Mouse (Mus musculus): ENCODE data around the gene Izumo1. TPM values are rescaled to one million over a fixed set of nuclear protein-coding genes. Genes with fewer than 3 reads are reported as not detected.

The Izumo1 gene
- polyA plus RNA-seq, 1 experiment from 2014 or later, result not detected

DNA sequence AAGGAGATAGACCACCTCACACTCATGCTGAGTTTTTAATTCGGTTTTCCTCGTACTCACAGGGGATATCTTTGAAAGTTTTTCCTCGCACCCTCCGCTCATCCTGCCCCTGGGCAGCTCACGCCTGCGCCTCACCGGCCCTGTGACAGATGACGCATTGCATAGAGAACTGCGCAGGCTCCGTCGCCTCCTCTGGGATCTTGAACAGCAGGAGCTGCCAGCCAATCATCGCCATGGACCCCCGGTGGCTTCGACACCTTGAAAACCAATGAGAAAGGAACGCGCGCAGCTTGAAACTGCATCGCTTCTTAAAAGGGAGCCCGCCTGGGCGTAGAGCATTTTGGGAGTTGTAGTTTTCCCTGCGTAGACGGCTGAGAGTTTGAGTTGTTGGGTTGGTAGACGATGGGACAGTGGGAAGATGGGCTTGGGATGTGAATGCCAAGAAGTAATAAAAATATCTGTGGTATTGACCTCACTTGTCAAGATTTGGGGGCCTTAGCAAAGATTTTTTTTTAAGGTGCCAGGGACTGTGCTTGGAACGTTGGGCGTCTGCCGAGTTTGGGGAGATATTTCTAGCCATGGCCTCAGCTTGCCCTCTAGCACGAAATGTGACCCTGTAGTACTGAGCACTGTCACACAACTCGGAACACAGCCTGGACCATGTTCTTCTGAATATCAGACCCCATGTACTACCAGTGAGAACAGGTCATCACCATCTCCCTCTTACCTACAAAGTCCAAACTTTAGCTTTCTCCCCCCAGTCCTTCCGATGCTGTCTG lies 17.2 kb downstream of the Izumo1 start:
- H3K9me3 ChIP-seq (replicated peaks), result no peaks in the 10 kb centered on the region
- H3K4me3 ChIP-seq (replicated peaks), result peak overlapping the region; percentile 34
- peak overlapping the region; percentile 60 for H3K4me2 ChIP-seq
- 17% methylated on average over 29 of the region's 29 CpGs for WGBS
- H3K36me3 ChIP-seq, result peaks cover 12% of the 10 kb centered on the region; the same call in 1 of the 2 replicates
- H3K27me3 ChIP-seq (replicated peaks), result no peaks in the 10 kb centered on the region
- peak overlapping the region; percentile 65 for H3K27ac ChIP-seq (replicated peaks)
- H3K4me1 ChIP-seq, result peaks cover 34% of the 10 kb centered on the region
- ATAC-seq (ENCODE audit: low FRiP score), result peak; percentile 88
- H3K9ac ChIP-seq (replicated peaks), result peak overlapping the region; percentile 41

DNA sequence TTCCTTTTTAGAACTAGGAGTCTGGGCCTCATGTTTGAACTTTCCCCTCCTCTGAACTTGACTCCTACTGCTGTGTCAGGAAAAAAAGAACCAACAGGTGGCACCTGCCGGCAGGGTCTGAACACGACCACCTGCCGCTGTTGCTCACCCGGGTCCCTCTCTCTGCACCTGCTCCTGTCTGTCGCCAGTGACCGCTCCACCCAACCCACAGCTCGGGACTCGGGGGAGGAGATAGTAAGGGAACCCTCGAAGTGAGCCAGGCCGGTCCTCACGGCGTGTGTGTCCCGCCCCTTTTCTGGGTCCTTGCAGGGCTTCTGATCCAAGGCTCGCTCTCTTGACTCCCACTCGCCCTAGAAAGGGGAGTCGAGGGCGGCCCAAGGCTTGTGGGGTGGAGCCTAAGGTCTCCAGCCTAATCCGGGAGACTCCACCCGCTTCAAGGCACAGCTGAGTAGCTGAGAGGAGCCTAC lies 18.0 kb downstream of the Izumo1 start, which contains the start of gene Mamstr:
Gene Mamstr (plus strand): TSS at position 417 of the 467 bp plus-strand sequence.
- Histone ChIP-seq H3K27ac (replicated peaks) (peak within 1 kb of the TSS; percentile 3), H3K9me3 (replicated peaks) (no peaks in the 10 kb centered on the region), H3K4me3 (replicated peaks) (no peak within 1 kb of the TSS), H3K4me1 (peaks cover 42% of the 10 kb centered on the region), H3K36me3 (peaks cover 12% of the 10 kb centered on the region; the same call in 1 of the 2 replicates), H3K27me3 (replicated peaks) (no peaks in the 10 kb centered on the region), H3K4me2 (no peak within 1 kb of the TSS), H3K9ac (replicated peaks) (no peak within 1 kb of the TSS)
- no peak for ATAC-seq (ENCODE audit: low FRiP score)
- whole genome bisulfite sequencing, result 26% methylated on average over 19 of the region's 19 CpGs

DNA sequence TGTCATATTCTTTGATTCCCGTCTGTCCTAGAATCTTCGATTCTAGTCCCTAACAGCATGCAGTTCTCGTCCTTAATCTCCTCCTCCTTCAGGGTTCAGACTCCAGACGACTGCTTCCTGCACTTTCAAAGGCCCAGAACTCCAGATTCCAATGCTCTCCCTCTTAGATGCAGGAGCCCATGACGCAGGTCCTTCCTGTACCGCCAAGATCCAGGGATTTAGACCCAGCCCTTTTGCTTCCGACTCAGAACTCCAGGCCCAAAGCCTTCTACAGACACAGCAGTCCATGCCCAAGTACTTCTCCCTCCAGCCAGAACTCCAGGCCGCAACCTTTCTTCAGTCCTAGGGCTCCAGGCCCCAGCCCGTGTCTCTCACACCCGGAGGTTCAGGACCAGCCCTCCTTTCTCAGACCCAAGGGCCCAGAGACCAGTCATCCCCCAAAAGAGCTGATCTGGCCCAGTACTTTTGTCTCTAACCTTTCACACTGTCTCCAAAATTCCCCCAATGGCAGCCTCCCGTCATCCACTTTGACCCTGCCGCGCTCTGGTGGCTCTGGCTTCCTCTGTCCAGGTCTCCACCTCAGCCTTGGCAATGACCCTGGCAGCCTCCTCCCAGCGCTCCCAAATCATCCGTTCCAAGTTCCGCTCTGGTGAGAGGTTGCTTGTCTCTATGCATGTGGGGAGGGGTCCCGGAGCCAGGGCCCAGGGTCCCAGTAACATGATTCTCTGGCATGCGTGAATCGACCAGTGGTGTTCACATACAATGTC lies 18.8 kb downstream of the Izumo1 start:
- ATAC-seq (ENCODE audit: low FRiP score), result no peak
- 82% methylated on average over 19 of the region's 19 CpGs for WGBS
- H3K27me3 ChIP-seq (replicated peaks), result no peaks in the 10 kb centered on the region

DNA sequence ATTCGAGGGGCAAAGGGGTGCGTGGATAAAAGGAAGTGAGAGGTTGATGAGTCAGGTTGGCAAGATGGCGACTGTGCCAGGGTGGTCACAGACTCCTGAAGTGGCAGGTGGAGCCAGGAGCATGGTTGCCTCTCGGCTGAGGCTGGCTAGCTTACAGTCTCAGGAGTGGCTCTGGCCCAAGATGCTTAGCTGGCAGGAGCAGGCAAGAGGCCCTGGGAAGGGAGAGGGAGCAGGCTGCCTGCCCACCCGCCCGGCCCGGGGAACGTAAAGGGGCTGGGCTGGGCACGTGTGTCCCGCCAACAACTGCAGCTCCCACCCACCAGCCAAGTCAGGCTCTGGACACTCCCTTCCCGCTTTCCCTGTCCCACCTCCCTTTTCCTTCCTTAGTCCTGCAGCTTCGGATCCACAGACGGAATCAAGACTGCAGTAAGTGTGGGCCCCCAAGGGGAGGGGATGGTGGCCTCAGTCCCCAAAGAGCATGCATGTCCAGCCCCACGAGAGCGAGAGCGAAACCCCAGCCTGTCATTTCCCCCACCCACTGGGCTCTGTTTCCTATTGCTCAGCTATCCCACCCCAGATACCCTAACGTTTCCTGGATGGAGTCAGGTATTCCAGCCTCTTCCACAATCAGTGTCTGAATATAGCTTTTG lies 19.9 kb downstream of the Izumo1 start:
- WGBS, result 59% methylated on average over 15 of the region's 17 CpGs
- peak overlapping the region; percentile 36; the same call in 1 of the 2 replicates for H3K9ac ChIP-seq (replicated peaks)
- peak overlapping the region; percentile 78 for H3K4me2 ChIP-seq
- H3K4me3 ChIP-seq (replicated peaks), result peak overlapping the region; percentile 14; the same call in 1 of the 2 replicates
- no peak for ATAC-seq (ENCODE audit: low FRiP score)
- H3K36me3 ChIP-seq, result peaks cover 6% of the 10 kb centered on the region; the same call in 1 of the 2 replicates
- H3K27me3 ChIP-seq (replicated peaks), result no peaks in the 10 kb centered on the region
- 0 out of 2 replicates have a peak overlapping the region, but pooled peaks have one; percentile 9 for H3K27ac ChIP-seq (replicated peaks)
- peaks cover 47% of the 10 kb centered on the region for H3K4me1 ChIP-seq
- no peaks in the 10 kb centered on the region for H3K9me3 ChIP-seq (replicated peaks)

More for the DNA sequence above, 18.8 kb downstream of the Izumo1 start:
- Histone ChIP-seq H3K9ac (replicated peaks) (no peak overlapping the region), H3K4me1 (peaks cover 47% of the 10 kb centered on the region), H3K36me3 (peaks cover 12% of the 10 kb centered on the region; the same call in 1 of the 2 replicates), H3K9me3 (replicated peaks) (no peaks in the 10 kb centered on the region), H3K4me2 (no peak overlapping the region), H3K27ac (replicated peaks) (peak overlapping the region; percentile 3; the same call in 1 of the 2 replicates), H3K4me3 (replicated peaks) (no peak overlapping the region)

DNA sequence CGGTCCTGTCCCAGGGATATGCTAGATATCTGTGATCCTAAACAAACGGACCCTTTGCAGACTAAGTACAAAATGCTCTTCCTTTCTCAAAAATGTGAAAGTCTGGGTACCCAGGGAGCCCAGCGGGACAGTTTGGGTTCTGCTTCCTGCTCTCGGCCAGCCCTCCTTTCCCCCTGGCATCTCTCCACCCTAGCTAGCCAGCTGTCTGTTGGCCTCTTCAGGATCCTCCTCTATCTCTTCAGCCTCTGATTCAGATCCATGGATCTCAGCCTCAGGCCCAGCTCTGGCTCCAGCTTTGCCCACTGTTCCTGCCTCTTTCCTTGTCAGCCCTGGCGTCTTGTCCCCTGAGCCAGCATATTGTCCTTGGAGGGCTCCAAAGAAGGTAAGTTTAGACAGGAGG lies 20.5 kb downstream of the Izumo1 start:
- H3K27ac ChIP-seq (replicated peaks), result 0 out of 2 replicates have a peak overlapping the region, but pooled peaks have one; percentile 9
- WGBS, result 83% methylated on average over 5 of the region's 5 CpGs
- peaks cover under 1% of the 10 kb centered on the region; the same call in 1 of the 2 replicates for H3K36me3 ChIP-seq
- H3K4me1 ChIP-seq, result peaks cover 47% of the 10 kb centered on the region
- H3K4me3 ChIP-seq (replicated peaks), result peak overlapping the region; percentile 14; the same call in 1 of the 2 replicates
- no peak for ATAC-seq (ENCODE audit: low FRiP score)
- peak overlapping the region; percentile 36; the same call in 1 of the 2 replicates for H3K9ac ChIP-seq (replicated peaks)
- peak overlapping the region; percentile 78 for H3K4me2 ChIP-seq
- no peaks in the 10 kb centered on the region for H3K9me3 ChIP-seq (replicated peaks)
- no peaks in the 10 kb centered on the region for H3K27me3 ChIP-seq (replicated peaks)

DNA sequence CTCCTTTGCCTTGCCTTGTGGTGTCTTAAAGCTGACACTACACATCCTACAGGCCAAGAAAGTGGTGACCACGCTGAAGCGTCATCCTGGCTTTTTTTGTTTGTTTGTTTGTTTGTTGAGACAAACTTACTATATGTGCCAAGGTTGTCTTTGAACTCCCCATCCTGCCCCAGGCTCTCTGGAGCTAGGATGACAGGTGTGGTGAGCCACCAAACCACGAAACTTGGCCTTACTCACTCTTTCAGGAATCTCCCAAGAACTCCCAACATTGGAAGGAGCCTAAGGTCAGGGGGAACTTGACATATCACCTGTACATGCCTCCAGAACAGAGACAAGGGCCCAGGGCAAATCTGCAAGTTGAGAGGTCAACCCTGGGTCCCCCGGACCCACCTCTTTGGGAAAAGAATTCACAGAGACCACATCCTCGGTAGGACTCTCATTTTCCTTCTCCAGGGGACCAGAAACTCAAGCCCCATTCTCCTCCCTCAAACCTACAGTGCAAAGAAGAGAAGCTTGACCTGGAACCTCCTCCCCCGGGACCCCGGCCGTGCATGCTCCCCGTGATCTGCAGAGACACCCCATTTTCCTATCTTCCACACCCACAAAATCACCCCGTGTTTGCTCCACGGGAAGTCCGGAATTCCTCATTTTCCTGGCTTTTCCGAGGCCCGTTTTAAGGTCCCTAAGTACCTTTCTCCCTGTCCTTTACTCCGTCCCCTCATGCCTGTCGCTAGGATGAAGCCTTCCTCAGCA lies 21.1 kb downstream of the Izumo1 start:
- Histone ChIP-seq H3K27me3 (replicated peaks) (no peaks in the 10 kb centered on the region), H3K9ac (replicated peaks) (peak overlapping the region; percentile 70), H3K4me3 (replicated peaks) (peak overlapping the region; percentile 52), H3K9me3 (replicated peaks) (no peaks in the 10 kb centered on the region), H3K36me3 (no peaks in the 10 kb centered on the region), H3K4me2 (peak overlapping the region; percentile 78), H3K27ac (replicated peaks) (peak overlapping the region; percentile 92), H3K4me1 (peaks cover 45% of the 10 kb centered on the region)
- no peak for ATAC-seq (ENCODE audit: low FRiP score)
- 42% methylated on average over 16 of the region's 16 CpGs for WGBS

DNA sequence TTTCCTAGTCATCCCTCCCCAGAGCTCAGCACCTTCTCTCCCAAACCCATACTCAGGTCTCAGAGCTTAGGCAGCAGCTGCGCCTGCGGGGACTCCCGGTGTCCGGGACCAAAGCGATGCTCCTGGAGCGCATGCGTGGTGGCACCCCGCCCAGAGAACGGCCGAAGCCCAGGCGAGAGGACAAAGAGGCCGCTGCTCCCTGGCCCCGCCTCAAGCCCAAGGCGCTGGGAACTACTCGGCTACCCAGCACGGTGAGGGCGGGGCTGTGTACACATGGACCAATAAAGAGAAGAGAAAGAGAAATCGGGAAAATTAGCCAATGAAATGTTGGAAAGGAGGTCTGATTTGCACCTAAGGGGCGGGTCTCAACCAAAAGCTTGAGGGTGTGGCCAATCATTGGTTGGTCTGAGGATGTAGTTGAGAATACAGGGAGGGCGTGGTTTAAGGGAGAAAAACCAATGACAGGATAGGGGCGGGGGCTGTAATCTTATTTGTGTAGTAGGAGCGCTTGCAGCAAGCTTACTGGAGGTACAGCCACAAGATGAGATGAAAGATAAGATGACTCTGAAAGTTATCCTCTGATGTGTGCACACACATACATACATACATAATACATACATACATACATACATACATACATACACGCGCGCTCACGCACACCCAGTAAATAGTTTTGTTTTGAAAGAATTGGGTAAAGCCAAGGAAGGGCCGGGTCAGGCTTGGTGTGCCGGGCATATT lies 22.0 kb downstream of the Izumo1 start:
- 3% methylated on average over 28 of the region's 28 CpGs for WGBS
- Histone ChIP-seq H3K9me3 (replicated peaks) (no peaks in the 10 kb centered on the region), H3K4me3 (replicated peaks) (peak overlapping the region; percentile 52), H3K4me1 (peaks cover 37% of the 10 kb centered on the region), H3K4me2 (peak overlapping the region; percentile 78), H3K27ac (replicated peaks) (peak overlapping the region; percentile 92), H3K27me3 (replicated peaks) (no peaks in the 10 kb centered on the region), H3K36me3 (no peaks in the 10 kb centered on the region), H3K9ac (replicated peaks) (peak overlapping the region; percentile 70)
- ATAC-seq (ENCODE audit: low FRiP score), result peak; percentile 93

DNA sequence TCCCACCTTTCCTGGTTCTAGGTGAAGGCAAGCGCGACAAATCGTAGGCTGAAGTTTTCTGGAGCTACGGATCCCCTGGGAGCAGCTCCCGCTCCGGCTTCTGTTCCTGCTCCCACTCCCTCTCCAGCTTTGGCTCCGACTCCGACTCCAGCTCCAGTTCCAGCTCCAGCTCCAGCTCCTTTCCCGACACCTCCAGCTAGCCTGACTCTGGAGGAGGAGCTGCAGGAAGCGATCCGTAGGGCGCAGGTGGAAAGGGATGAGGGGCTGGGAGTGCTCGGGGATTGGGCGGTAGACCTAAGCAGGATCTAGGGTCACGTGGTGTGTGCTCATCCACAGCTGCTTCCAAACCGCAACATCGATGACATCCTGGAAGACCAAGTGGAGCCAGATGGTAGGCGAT lies 22.6 kb downstream of the Izumo1 start:
- no peaks in the 10 kb centered on the region for H3K36me3 ChIP-seq
- ATAC-seq (ENCODE audit: low FRiP score), result peak; percentile 46
- peak overlapping the region; percentile 78 for H3K4me2 ChIP-seq
- no peaks in the 10 kb centered on the region for H3K9me3 ChIP-seq (replicated peaks)
- H3K9ac ChIP-seq (replicated peaks), result peak overlapping the region; percentile 33
- H3K4me3 ChIP-seq (replicated peaks), result peak overlapping the region; percentile 52
- WGBS, result 5% methylated on average over 18 of the region's 18 CpGs
- H3K4me1 ChIP-seq, result peaks cover 34% of the 10 kb centered on the region
- H3K27ac ChIP-seq (replicated peaks), result peak overlapping the region; percentile 92
- no peaks in the 10 kb centered on the region for H3K27me3 ChIP-seq (replicated peaks)

DNA sequence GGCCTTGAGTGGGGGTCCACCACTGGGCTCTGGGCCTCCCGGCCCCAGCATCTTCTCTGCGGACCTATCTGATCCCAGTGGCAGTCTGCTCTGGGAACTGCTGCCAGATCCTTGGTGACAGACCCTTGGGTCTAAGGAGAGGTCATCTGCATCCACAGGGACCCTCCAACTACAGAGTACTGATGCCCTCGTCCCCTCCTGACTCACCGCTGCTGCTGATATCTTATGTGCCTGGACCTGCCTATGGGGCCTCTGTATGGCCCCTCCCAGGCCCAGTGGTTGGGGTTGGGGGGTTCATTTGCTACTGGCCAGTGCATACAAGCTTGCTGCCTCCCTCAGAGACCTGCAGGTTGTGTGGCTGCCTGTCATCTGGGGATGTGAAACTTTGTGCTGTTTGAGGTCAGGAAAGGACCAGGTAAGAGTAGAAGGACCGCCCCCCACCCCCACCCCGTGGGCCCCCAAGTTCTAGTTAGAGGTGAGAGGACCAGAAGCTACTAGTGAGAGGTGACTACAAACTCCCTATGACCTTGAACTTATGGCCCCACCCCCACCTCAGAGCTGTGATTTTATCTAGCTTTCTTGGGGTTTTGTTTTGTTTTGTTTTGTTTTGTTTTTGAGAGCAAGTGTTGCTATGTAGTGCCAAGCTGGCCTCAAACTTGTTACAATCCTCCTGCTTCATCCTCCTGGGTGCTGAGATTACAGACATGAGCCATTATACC lies 23.4 kb downstream of the Izumo1 start:
- WGBS, result 69% methylated on average over 6 of the region's 6 CpGs
- Histone ChIP-seq H3K9ac (replicated peaks) (0 out of 2 replicates have a peak overlapping the region, but pooled peaks have one; percentile 17), H3K4me3 (replicated peaks) (peak overlapping the region; percentile 52; the same call in 1 of the 2 replicates), H3K27ac (replicated peaks) (peak overlapping the region; percentile 92), H3K9me3 (replicated peaks) (no peaks in the 10 kb centered on the region), H3K4me2 (peak overlapping the region; percentile 78), H3K27me3 (replicated peaks) (no peaks in the 10 kb centered on the region), H3K4me1 (peaks cover 34% of the 10 kb centered on the region), H3K36me3 (no peaks in the 10 kb centered on the region)
- no peak for ATAC-seq (ENCODE audit: low FRiP score)

DNA sequence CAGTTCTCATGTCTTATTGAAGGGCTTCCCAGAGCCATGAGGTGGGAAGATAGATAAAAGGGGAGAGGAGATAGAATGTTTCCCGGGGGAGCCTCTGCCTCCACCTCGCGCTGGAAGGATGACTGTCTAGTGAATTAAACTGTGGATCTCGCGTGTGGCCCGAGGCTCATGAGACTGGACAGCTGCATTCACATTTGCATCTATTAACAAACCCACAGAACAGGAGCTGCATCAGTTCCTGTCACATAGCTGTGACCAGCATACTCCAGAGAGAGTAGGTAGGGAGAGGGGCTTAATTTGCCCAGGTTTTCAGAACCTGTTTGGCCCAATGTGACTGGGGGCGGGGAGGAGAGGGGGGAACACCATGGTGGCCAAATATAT lies 24.0 kb downstream of the Izumo1 start:
- ATAC-seq (ENCODE audit: low FRiP score), result no peak
- no peaks in the 10 kb centered on the region for H3K9me3 ChIP-seq (replicated peaks)
- no peak overlapping the region for H3K27ac ChIP-seq (replicated peaks)
- no peaks in the 10 kb centered on the region for H3K36me3 ChIP-seq
- WGBS, result 53% methylated on average over 7 of the region's 7 CpGs
- no peak overlapping the region for H3K9ac ChIP-seq (replicated peaks)
- H3K27me3 ChIP-seq (replicated peaks), result no peaks in the 10 kb centered on the region
- H3K4me2 ChIP-seq, result no peak overlapping the region
- H3K4me3 ChIP-seq (replicated peaks), result no peak overlapping the region
- peaks cover 34% of the 10 kb centered on the region for H3K4me1 ChIP-seq
